Mouse (Mus musculus) lung, postnatal 0 days (tissue): ENCODE data around the gene Gm10401.

Experiments
- CTCF ChIP-seq: IDR thresholded peaks from 2 replicates; pipeline ENCODE4 v1.5.1; 2016; ENCODE audit warnings: antibody characterized with exemption, mild to moderate bottlenecking
- EP300 ChIP-seq: IDR thresholded peaks from 2 replicates; pipeline ENCODE4 v1.6.1; 2016; ENCODE audit warnings: antibody characterized with exemption, mild to moderate bottlenecking, control low read depth

DNA sequence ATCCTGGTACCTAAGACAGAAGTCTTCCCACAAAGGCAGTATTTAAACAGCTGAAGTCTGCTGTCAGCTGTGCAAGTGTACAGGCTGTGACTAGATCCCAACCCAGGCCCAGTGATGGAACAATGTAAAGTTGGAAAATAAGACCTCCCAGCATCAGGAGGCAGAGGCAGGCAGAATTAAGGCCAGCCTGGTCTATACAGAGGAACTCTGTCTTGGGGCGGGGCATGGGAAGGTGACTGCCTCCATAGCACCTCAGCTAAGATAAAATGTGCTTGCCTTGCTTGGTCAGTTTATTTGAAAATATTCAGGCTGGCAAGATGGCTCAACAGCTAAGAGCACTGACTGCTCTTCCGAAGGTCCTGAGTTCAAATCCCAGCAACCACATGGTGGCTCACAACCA lies 27.6 kb downstream of the Gm10401 start:
- TF ChIP-seq CTCF (no peak), EP300 (no peak)
